Mouse (Mus musculus) heart, embryonic 14.5 days (tissue): ENCODE measurements around the gene Slc30a10. TPM values are rescaled to one million over a fixed set of nuclear protein-coding genes. Genes with fewer than 3 reads are reported as not detected.

Source experiments
- ATAC-seq: fragments of 200-750 bp; cut with Nextera tagmentation; 2 replicates; pipeline ENCODE4 v1.8.0; 2017; ENCODE audit warnings: low read depth, moderate TSS enrichment; ENCODE audit not compliant: insufficient number of reproducible peaks, insufficient read depth, low FRiP score
- H3K27ac ChIP-seq, 2 experiments: fragments of 200-500 bp in 1 of 2; fragments of 300-500 bp in 1 of 2; sonication (generic) in 1 of 2; replicated peaks in 1 of 2; 2 replicates each; pipeline ENCODE4 v1.5.1; 2012 to 2014; ENCODE audit warnings: low read depth in 2 of 2, low read length in 2 of 2, control low read depth in 1 of 2, mild to moderate bottlenecking in 1 of 2, mixed read lengths in 1 of 2; ENCODE audit not compliant: control insufficient read depth in 1 of 2, insufficient read depth in 1 of 2
- H3K27me3 ChIP-seq: fragments of 300-500 bp; sonication (generic); 2 replicates; pipeline ENCODE4 v1.6.1; 2014; ENCODE audit warnings: mild to moderate bottlenecking, low read length, control low read depth; ENCODE audit not compliant: control insufficient read depth, insufficient read depth
- H3K36me3 ChIP-seq: fragments of 300-500 bp; sonication (generic); 2 replicates; pipeline ENCODE4 v1.6.1; 2014; ENCODE audit warnings: mild to moderate bottlenecking, control low read depth, low read length, mixed read lengths; ENCODE audit not compliant: control insufficient read depth, insufficient read depth
- H3K4me1 ChIP-seq, 2 experiments: fragments of 200-500 bp in 1 of 2; fragments of 300-500 bp in 1 of 2; sonication (generic) in 1 of 2; 2 replicates each; pipeline ENCODE4 v1.6.1; 2012 to 2014; ENCODE audit warnings: low read length in 2 of 2, control low read depth in 1 of 2, mixed read lengths in 1 of 2; ENCODE audit not compliant: control insufficient read depth in 2 of 2, insufficient read depth in 2 of 2
- H3K4me2 ChIP-seq: fragments of 300-500 bp; sonication (generic); 2 replicates; pipeline ENCODE4 v1.6.1; 2014; ENCODE audit warnings: mild to moderate bottlenecking, low read length
- H3K4me3 ChIP-seq, 2 experiments: fragments of 200-500 bp in 1 of 2; fragments of 300-500 bp in 1 of 2; sonication (generic) in 1 of 2; 2 replicates each; pipeline ENCODE4 v1.5.1; 2012 to 2014; ENCODE audit warnings: low read length in 2 of 2, mild to moderate bottlenecking in 2 of 2, control low read depth in 1 of 2, low read depth in 1 of 2, moderate library complexity in 1 of 2; ENCODE audit not compliant: control insufficient read depth in 1 of 2, insufficient read depth in 1 of 2
- H3K9ac ChIP-seq: fragments of 300-500 bp; sonication (generic); 2 replicates; pipeline ENCODE4 v1.6.1; 2014; ENCODE audit warnings: mild to moderate bottlenecking, low read length
- H3K9me3 ChIP-seq: fragments of 300-500 bp; sonication (generic); 2 replicates; pipeline ENCODE4 v1.6.1; 2016; ENCODE audit warnings: low read length, control low read depth; ENCODE audit not compliant: control insufficient read depth
- WGBS: fragments of 180-500 bp; shearing (Covaris S2); extraction: QIAGEN DNeasy Blood & Tissue Kit; methylation state at CpG from one replicate; pipeline ENCODE4 v1.1.7; 2014; 5-methylcytosine and 5-hydroxymethylcytosine counted together
- polyA plus RNA-seq: library from polyadenylated mRNA; unstranded; fragments of >200 nt; fragmentation: Nextera tagmentation; extraction: Ambion mirVana; gene quantifications from 2 replicates; pipeline ENCODE4 v1.2.1, GENCODE M21; 2014

The Slc30a10 gene
- polyA plus RNA-seq, result 0.08 TPM in 1 of 2 replicates, not detected in the other

- Histone ChIP-seq H3K4me1 (peaks cover 0 to 12% of the 10 kb centered on the region in 2 experiments; a peak in 1 of 4 replicates), H3K4me3 (peak within 1 kb of the TSS; percentile 50 to 57), H3K4me2 (peak within 1 kb of the TSS; percentile 99), H3K9me3 (no peaks in the 10 kb centered on the region), H3K9ac (peak within 1 kb of the TSS; percentile 65), H3K27ac (no peak within 1 kb of the TSS), H3K36me3 (no peaks in the 10 kb centered on the region), H3K27me3 (peaks cover 43% of the 10 kb centered on the region)
- WGBS, result 1% methylated on average over 17 of the region's 18 CpGs
- ATAC-seq, result peak; percentile 74; the same call in 1 of the 2 replicates
These were observed at the start of gene Slc30a10 for GRCm38 (mm10) chr1:185454575-185454954. Gene Slc30a10 (plus strand): TSS chr1:185454848.

DNA sequence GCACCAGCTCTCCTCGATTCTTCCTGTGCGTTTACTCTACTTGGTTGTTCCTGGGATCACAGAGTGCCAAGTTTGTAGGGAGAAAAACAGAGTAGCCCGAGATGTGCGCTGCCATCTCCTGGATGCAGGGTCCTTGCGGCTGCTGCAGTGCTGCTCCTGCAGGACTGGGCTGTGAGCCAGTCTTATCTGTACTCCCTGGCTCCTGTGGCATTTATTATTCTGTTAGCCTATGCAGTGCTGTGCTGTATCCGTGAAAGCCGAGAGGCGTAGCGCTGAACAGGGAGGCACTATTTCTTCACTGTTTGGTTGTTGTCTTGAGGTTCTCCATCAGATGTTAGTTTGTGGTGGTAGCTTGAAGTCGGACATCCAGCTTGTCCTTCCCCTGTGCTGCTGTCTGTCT is 48.7 kb upstream of the Slc30a10 start:
- 49% methylated on average over 10 of the region's 10 CpGs for WGBS
- no peak overlapping the region for H3K27ac ChIP-seq
- H3K27me3 ChIP-seq, result no peaks in the 10 kb centered on the region
- H3K36me3 ChIP-seq, result peaks cover 88% of the 10 kb centered on the region
- H3K4me3 ChIP-seq, result no peak overlapping the region
- H3K4me2 ChIP-seq, result no peak overlapping the region
- H3K9me3 ChIP-seq, result no peaks in the 10 kb centered on the region
- no peak overlapping the region for H3K9ac ChIP-seq
- ATAC-seq, result peak; percentile 66; the same call in 1 of the 2 replicates
- peaks cover 4 to 5% of the 10 kb centered on the region in 2 experiments; a peak in 2 of 4 replicates for H3K4me1 ChIP-seq

DNA sequence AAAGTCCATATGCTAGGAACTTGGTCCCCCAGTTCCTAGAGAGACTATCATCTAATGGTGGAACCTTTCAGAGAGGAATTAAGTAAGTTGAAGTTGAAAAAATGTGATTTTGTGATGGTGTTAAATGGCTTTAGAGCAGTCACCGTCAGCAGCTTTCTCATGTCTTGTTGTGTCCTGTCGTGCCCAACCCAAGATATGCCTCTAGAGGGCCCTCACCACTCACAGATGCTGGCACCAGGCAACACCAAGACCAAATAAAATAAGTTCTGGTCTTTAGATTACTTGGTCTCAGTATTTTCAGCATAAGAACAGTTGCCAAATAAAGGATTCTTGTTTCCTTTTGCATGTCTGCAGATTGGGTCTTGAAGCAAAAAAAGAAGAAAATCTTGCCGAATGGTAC is 44.8 kb upstream of the Slc30a10 start:
- H3K4me1 ChIP-seq, result peaks cover 4 to 5% of the 10 kb centered on the region in 2 experiments; a peak in 2 of 4 replicates
- no peak overlapping the region for H3K4me2 ChIP-seq
- H3K9me3 ChIP-seq, result no peaks in the 10 kb centered on the region
- no peak overlapping the region for H3K4me3 ChIP-seq
- no peak overlapping the region for H3K27ac ChIP-seq
- H3K36me3 ChIP-seq, result peaks cover 96% of the 10 kb centered on the region
- no peaks in the 10 kb centered on the region for H3K27me3 ChIP-seq
- H3K9ac ChIP-seq, result no peak overlapping the region
- ATAC-seq, result no peak
- 72% methylated on average over 3 of the region's 3 CpGs for WGBS

DNA sequence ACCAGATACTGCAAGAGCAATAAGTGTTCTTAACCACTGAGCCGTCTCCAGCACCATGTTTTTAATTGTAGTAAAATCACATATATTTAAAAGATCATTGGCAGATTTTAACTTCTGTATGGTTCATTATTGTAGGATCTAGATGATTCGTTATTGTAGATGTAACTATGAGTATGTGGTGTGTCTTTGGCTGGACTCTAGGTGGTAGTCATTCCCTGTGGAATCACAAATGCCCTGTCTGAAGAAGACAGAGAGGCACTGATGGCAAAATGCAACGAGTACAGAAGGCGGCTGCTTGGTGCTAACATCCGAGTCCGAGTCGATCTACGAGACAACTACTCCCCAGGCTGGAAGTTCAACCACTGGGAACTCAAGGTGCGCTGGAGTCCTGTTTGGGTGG is 36.6 kb upstream of the Slc30a10 start:
- WGBS, result 91% methylated on average over 9 of the region's 9 CpGs
- H3K27me3 ChIP-seq, result no peaks in the 10 kb centered on the region
- peaks cover 96% of the 10 kb centered on the region for H3K36me3 ChIP-seq
- H3K27ac ChIP-seq, result no peak overlapping the region
- no peak for ATAC-seq
- no peak overlapping the region for H3K4me2 ChIP-seq
- no peak overlapping the region for H3K4me3 ChIP-seq
- H3K4me1 ChIP-seq, result 0 out of 4 replicates have a peak, but pooled peaks cover 0 to 4% of the 10 kb centered on the region in 2 experiments
- no peaks in the 10 kb centered on the region for H3K9me3 ChIP-seq
- no peak overlapping the region for H3K9ac ChIP-seq

DNA sequence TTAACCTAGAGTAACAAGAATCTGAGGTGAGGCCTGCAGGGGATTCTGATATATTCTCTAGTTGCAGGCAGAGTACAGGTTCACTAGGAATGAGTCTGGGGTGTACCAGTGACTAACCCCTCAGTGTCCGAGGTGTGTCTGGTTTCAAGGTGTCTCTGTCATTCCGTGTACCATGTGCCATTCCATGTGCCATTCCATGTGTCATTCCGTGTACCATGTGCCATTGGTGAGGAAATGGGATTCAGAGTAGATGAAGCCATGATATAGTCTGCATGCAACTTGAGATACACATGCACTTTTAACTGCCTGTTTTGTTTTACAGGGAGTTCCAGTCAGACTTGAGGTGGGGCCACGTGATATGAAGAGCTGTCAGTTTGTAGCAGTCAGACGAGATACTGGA is 34.8 kb upstream of the Slc30a10 start:
- H3K36me3 ChIP-seq, result peaks cover 97% of the 10 kb centered on the region
- no peak overlapping the region for H3K4me3 ChIP-seq
- H3K4me1 ChIP-seq, result 0 out of 4 replicates have a peak, but pooled peaks cover 0 to 4% of the 10 kb centered on the region in 2 experiments
- no peak overlapping the region for H3K27ac ChIP-seq
- H3K27me3 ChIP-seq, result no peaks in the 10 kb centered on the region
- H3K9me3 ChIP-seq, result no peaks in the 10 kb centered on the region
- 82% methylated on average over 5 of the region's 5 CpGs for WGBS
- no peak overlapping the region for H3K4me2 ChIP-seq
- H3K9ac ChIP-seq, result no peak overlapping the region
- ATAC-seq, result no peak

DNA sequence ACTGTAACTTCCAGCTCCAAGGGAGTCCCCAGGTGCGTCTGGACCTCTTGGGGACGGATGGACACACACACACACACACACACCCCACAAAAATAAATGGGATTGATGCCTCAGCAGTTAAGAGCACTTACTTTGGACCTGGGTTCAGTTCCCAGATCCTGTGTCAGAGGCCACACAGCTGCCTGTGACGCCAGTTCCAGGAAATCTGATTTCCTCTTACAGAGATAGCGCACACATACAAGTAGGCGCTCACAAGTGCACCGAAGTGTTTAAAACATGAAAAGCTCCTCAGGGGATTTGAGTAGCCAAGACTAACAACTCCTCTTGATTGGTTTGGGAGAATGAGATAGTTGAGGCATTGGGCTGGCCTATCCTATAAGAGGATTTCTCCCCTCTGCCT is 33.9 kb upstream of the Slc30a10 start:
- 0 out of 4 replicates have a peak, but pooled peaks cover 0 to 4% of the 10 kb centered on the region in 2 experiments for H3K4me1 ChIP-seq
- no peak overlapping the region for H3K4me3 ChIP-seq
- H3K9me3 ChIP-seq, result no peaks in the 10 kb centered on the region
- no peak for ATAC-seq
- no peak overlapping the region for H3K9ac ChIP-seq
- H3K27ac ChIP-seq, result no peak overlapping the region
- no peaks in the 10 kb centered on the region for H3K27me3 ChIP-seq
- H3K36me3 ChIP-seq, result peaks cover 96% of the 10 kb centered on the region
- WGBS, result 82% methylated on average over 6 of the region's 6 CpGs
- no peak overlapping the region for H3K4me2 ChIP-seq

DNA sequence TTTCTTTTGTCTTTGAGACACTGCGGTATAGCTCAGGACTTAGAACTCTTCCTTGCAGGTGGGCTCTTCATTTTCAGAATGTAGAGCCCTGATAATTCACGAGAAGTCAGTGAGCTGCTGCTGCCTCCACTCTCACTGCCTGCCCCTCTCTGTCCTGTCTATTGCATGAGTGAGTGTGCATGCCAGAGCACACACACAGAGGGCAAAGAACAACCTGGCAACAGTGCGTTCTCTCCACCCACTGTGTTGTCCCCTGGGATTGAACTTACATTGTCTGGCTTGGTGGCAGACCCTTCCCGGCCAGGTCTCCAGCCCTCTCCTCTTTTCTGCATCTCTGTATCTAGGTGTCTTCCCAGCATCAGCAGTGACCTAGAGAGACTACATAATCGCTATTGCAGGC is 28.1 kb upstream of the Slc30a10 start:
- no peak overlapping the region for H3K4me2 ChIP-seq
- WGBS, result 94% methylated on average over 5 of the region's 5 CpGs
- H3K4me1 ChIP-seq, result no peaks in the 10 kb centered on the region
- H3K27me3 ChIP-seq, result no peaks in the 10 kb centered on the region
- H3K36me3 ChIP-seq, result peaks cover 87% of the 10 kb centered on the region
- no peak overlapping the region for H3K27ac ChIP-seq
- ATAC-seq, result no peak
- H3K9ac ChIP-seq, result no peak overlapping the region
- H3K9me3 ChIP-seq, result no peaks in the 10 kb centered on the region
- no peak overlapping the region for H3K4me3 ChIP-seq

GRCm38 (mm10) chr1:185430488-185430887 is 24.2 kb upstream of the Slc30a10 start:
- 94% methylated on average over 5 of the region's 5 CpGs for WGBS
- no peak overlapping the region for H3K9ac ChIP-seq
- H3K4me1 ChIP-seq, result no peaks in the 10 kb centered on the region
- H3K9me3 ChIP-seq, result no peaks in the 10 kb centered on the region
- H3K27me3 ChIP-seq, result no peaks in the 10 kb centered on the region
- no peak overlapping the region for H3K4me3 ChIP-seq
- no peak overlapping the region for H3K4me2 ChIP-seq
- no peak for ATAC-seq
- H3K27ac ChIP-seq, result no peak overlapping the region
- H3K36me3 ChIP-seq, result peaks cover 50% of the 10 kb centered on the region
